Mouse (Mus musculus) megakaryocyte, embryonic 14.5 days (primary cell): ENCODE results near the gene L3mbtl4. TPM values are rescaled to one million over a fixed set of nuclear protein-coding genes. Genes with fewer than 3 reads are reported as not detected.

Source experiments
- H3K27me3 ChIP-seq: replicated peaks from 2 replicates; pipeline ENCODE3; 2012; ENCODE audit warnings: inconsistent platforms
- H3K36me3 ChIP-seq: replicated peaks from 2 replicates; pipeline ENCODE3; 2012; ENCODE audit warnings: low read length, inconsistent platforms, mixed read lengths
- H3K4me1 ChIP-seq: 2 replicates; pipeline ENCODE4 v1.6.1; 2012; ENCODE audit warnings: inconsistent platforms
- H3K4me3 ChIP-seq: replicated peaks from 2 replicates; pipeline ENCODE3; 2012; ENCODE audit warnings: moderate library complexity, mild to moderate bottlenecking, inconsistent platforms
- H3K9me3 ChIP-seq: 2 replicates; pipeline ENCODE4 v1.6.1; 2012; ENCODE audit warnings: inconsistent platforms
- FLI1 ChIP-seq: IDR thresholded peaks from 2 replicates; pipeline ENCODE4 v1.6.1; 2012; ENCODE audit warnings: low read length, inconsistent platforms, mixed read lengths
- GATA1 ChIP-seq: IDR thresholded peaks from 3 replicates; pipeline ENCODE4 v1.6.1; 2012; ENCODE audit warnings: mixed read lengths, low read length, inconsistent platforms, borderline replicate concordance
- polyA plus RNA-seq: library from polyadenylated mRNA; stranded (reverse); fragments of >175 nt; gene quantifications from 2 replicates; pipeline ENCODE4 v1.2.3, GENCODE M21; 2012; ENCODE audit warnings: low replicate concordance; ENCODE audit not compliant: insufficient read depth

Gene L3mbtl4
- polyA plus RNA-seq, 1 experiment: not detected

GRCm38 (mm10) chr17:68754789-68755188 lies 481.2 kb downstream of the L3mbtl4 start:
- H3K36me3 ChIP-seq: no peaks in the 10 kb centered on the region
- H3K4me1 ChIP-seq: no peaks in the 10 kb centered on the region
- peaks cover 52% of the 10 kb centered on the region for H3K9me3 ChIP-seq
- TF ChIP-seq GATA1 (no peak), FLI1 (no peak)
- no peak overlapping the region for H3K4me3 ChIP-seq
- H3K27me3 ChIP-seq: no peaks in the 10 kb centered on the region

- Histone ChIP-seq H3K27me3 (no peaks in the 10 kb centered on the region), H3K4me1 (no peaks in the 10 kb centered on the region), H3K36me3 (no peaks in the 10 kb centered on the region), H3K4me3 (no peak overlapping the region), H3K9me3 (peaks cover 43% of the 10 kb centered on the region)
- TF ChIP-seq FLI1 (no peak), GATA1 (no peak)
Observed at GRCm38 (mm10) chr17:68758428-68758827, 484.8 kb downstream of the L3mbtl4 start.

GRCm38 (mm10) chr17:68758936-68759335 lies 485.3 kb downstream of the L3mbtl4 start:
- TF ChIP-seq FLI1: no peak
- no peak for TF ChIP-seq GATA1
- Histone ChIP-seq H3K36me3 (no peaks in the 10 kb centered on the region), H3K9me3 (peaks cover 43% of the 10 kb centered on the region), H3K4me3 (no peak overlapping the region), H3K27me3 (no peaks in the 10 kb centered on the region), H3K4me1 (no peaks in the 10 kb centered on the region)

- TF ChIP-seq GATA1 (no peak), FLI1 (no peak)
- Histone ChIP-seq H3K9me3 (peaks cover 49% of the 10 kb centered on the region), H3K27me3 (no peaks in the 10 kb centered on the region), H3K4me3 (no peak overlapping the region), H3K4me1 (no peaks in the 10 kb centered on the region), H3K36me3 (no peaks in the 10 kb centered on the region)
Observed at GRCm38 (mm10) chr17:68759978-68760377, 486.4 kb downstream of the L3mbtl4 start.

- Histone ChIP-seq H3K4me1 (no peaks in the 10 kb centered on the region), H3K9me3 (peaks cover 44% of the 10 kb centered on the region), H3K27me3 (no peaks in the 10 kb centered on the region), H3K4me3 (peak overlapping the region; percentile 26), H3K36me3 (no peaks in the 10 kb centered on the region)
- TF ChIP-seq FLI1 (no peak), GATA1 (no peak)
Observed at GRCm38 (mm10) chr17:68764329-68764880, 490.8 kb downstream of the L3mbtl4 start.

GRCm38 (mm10) chr17:68769561-68769960 lies 496.0 kb downstream of the L3mbtl4 start:
- TF ChIP-seq GATA1: no peak
- TF ChIP-seq FLI1: no peak
- peaks cover 51% of the 10 kb centered on the region for H3K9me3 ChIP-seq
- H3K4me3 ChIP-seq: no peak overlapping the region
- no peaks in the 10 kb centered on the region for H3K27me3 ChIP-seq
- no peaks in the 10 kb centered on the region for H3K4me1 ChIP-seq
- no peaks in the 10 kb centered on the region for H3K36me3 ChIP-seq

- H3K27me3 ChIP-seq: no peaks in the 10 kb centered on the region
- TF ChIP-seq GATA1: no peak
- peaks cover 47% of the 10 kb centered on the region for H3K9me3 ChIP-seq
- no peaks in the 10 kb centered on the region for H3K36me3 ChIP-seq
- no peaks in the 10 kb centered on the region for H3K4me1 ChIP-seq
- H3K4me3 ChIP-seq: no peak overlapping the region
Observed at GRCm38 (mm10) chr17:68771046-68771750, 497.6 kb downstream of the L3mbtl4 start.

- H3K36me3 ChIP-seq: no peaks in the 10 kb centered on the region
- H3K4me3 ChIP-seq: no peak overlapping the region
- no peaks in the 10 kb centered on the region for H3K4me1 ChIP-seq
- TF ChIP-seq GATA1 (no peak), FLI1 (no peak)
- H3K27me3 ChIP-seq: no peaks in the 10 kb centered on the region
- peaks cover 10% of the 10 kb centered on the region for H3K9me3 ChIP-seq
Observed at GRCm38 (mm10) chr17:68793741-68794140, 520.1 kb downstream of the L3mbtl4 start.

GRCm38 (mm10) chr17:68826323-68826722 lies 552.7 kb downstream of the L3mbtl4 start, which contains the start of gene Tmem200c:
TSS of gene Tmem200c (plus strand) at chr17:68826623.
- Histone ChIP-seq H3K4me1 (no peaks in the 10 kb centered on the region), H3K27me3 (no peaks in the 10 kb centered on the region), H3K36me3 (no peaks in the 10 kb centered on the region), H3K4me3 (no peak within 1 kb of the TSS), H3K9me3 (peaks cover 26% of the 10 kb centered on the region)
- no peak for TF ChIP-seq GATA1
- no peak for TF ChIP-seq FLI1
